ENCODE assay signal across 19 mouse cellular contexts in the genomic region with DNA sequence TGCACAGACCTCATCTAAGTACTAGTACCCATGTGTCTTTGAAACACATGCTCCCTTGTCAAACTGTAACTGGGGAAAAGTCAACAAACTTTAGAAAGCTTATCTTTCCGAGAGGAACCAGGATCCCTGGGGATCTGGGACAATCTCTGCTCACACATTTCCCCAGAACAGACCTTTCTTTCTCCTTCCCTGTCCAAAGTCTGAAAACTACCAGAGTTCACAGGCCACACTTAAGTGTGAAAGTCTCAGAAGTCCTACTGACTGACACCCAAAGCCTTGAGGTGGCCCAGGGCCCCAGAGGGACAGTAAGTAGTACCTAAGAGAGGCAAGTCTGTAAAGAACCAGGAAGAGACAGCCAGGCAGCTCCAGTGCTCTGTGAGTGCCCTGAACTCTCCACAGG. TPM values are rescaled to one million over a fixed set of nuclear protein-coding genes. Genes with fewer than 3 reads are reported as not detected.
DNase-seq lines count a peak whose midpoint lies in the region; ATAC-seq and TF ChIP-seq lines count a peak whose summit lies in the region.
"Had no signal": no experiment of that assay in that cellular context is flagged by ENCODE, and none has a peak within 500 bp of the region (broad histone marks: within the 10 kb centered on the region; RNA-seq: fewer than 3 reads in every experiment).

No protein-coding gene starts in this region.

- H3K36me3 ChIP-seq in heart, embryonic 16.5 days (ENCODE audit: control insufficient read depth, insufficient read depth) = no peaks in the 10 kb centered on the region
- H3K36me3 ChIP-seq in lung, postnatal 0 days (ENCODE audit: insufficient read depth, low read length) = no peaks in the 10 kb centered on the region
- no peaks in the 10 kb centered on the region for H3K36me3 ChIP-seq in hindbrain, postnatal 0 days (ENCODE audit: insufficient read depth, low read length)
- H3K36me3 ChIP-seq: forebrain, embryonic 10.5 days; limb, embryonic 12.5 days; neural tube, embryonic 13.5 days had no signal

- 0 out of 2 replicates have a peak, but pooled peaks have one; percentile 11 for ATAC-seq in heart, embryonic 16.5 days (replicated peaks; ENCODE audit: extremely low read depth, insufficient read depth, low FRiP score)
- no peak for ATAC-seq in lung, postnatal 0 days
- ATAC-seq in hindbrain, postnatal 0 days = no peak
- ATAC-seq: forebrain, postnatal 0 days; inflammation-experienced regulatory T-cells, adult 6 months had no signal

- H3K9ac ChIP-seq in heart, embryonic 16.5 days (ENCODE audit: low read length) = no peak overlapping the region
- no peak overlapping the region for H3K9ac ChIP-seq in lung, postnatal 0 days (replicated peaks; ENCODE audit: low read depth)
- no peak overlapping the region for H3K9ac ChIP-seq in hindbrain, postnatal 0 days (replicated peaks; ENCODE audit: low read length)
- H3K9ac ChIP-seq: forebrain, postnatal 0 days; limb, embryonic 12.5 days; liver, embryonic 14.5 days; neural tube, embryonic 13.5 days had no signal

- intact Hi-C loops in heart, postnatal 25 days (cut with DNase I) = no loop called here

- peak; percentile 86 for DNase-seq in heart, adult 11 months
- DNase-seq in heart, postnatal 25 days (ENCODE audit: low spot score) = no peak
- DNase-seq in heart, adult 8-10 months (ENCODE audit: low spot score) = no peak
- no peak for DNase-seq in lung, postnatal 0 days (ENCODE audit: low spot score)
- DNase-seq in lung, postnatal 10 days = no peak
- DNase-seq in right cerebral cortex, adult 18-20 months = no peak
- DNase-seq in hindbrain, postnatal 0 days (ENCODE audit: low spot score) = no peak
- DNase-seq: adrenal gland, adult 2 months; cerebellum, adult 2 months; cerebellum, postnatal 36 days; forebrain, postnatal 0 days; midbrain, embryonic 14.5 days; spleen, adult 18-20 months had no signal

- H3K9me3 ChIP-seq in heart, embryonic 16.5 days (replicated peaks; ENCODE audit: control insufficient read depth, low read length) = no peaks in the 10 kb centered on the region
- no peaks in the 10 kb centered on the region for H3K9me3 ChIP-seq in lung, postnatal 0 days (ENCODE audit: low read length)
- no peaks in the 10 kb centered on the region for H3K9me3 ChIP-seq in hindbrain, postnatal 0 days (ENCODE audit: low read length)
- H3K9me3 ChIP-seq: forebrain, embryonic 10.5 days; limb, embryonic 12.5 days; neural tube, embryonic 13.5 days had no signal

- 43% methylated on average over 1 of the region's 1 CpGs for WGBS in heart, embryonic 16.5 days
- WGBS in lung, postnatal 0 days = 37% methylated on average over 1 of the region's 1 CpGs
- whole genome bisulfite sequencing in hindbrain, postnatal 0 days = 82% methylated on average over 1 of the region's 1 CpGs

- H3K27me3 ChIP-seq in heart, embryonic 16.5 days (ENCODE audit: control insufficient read depth, insufficient read depth, low read length) = no peaks in the 10 kb centered on the region
- no peaks in the 10 kb centered on the region for H3K27me3 ChIP-seq in lung, postnatal 0 days (replicated peaks; ENCODE audit: insufficient read depth, low read length)
- H3K27me3 ChIP-seq in hindbrain, postnatal 0 days (ENCODE audit: insufficient read depth, low read length) = no peaks in the 10 kb centered on the region
- H3K27me3 ChIP-seq: limb, embryonic 12.5 days; neural tube, embryonic 13.5 days had no signal

- no peak for TF ChIP-seq CTCF in lung, postnatal 0 days (IDR thresholded peaks at IDR 0.05)
- no peak for TF ChIP-seq CTCF in hindbrain, postnatal 0 days (IDR thresholded peaks at IDR 0.05; ENCODE audit: low read depth)

- H3K27ac ChIP-seq in heart, embryonic 16.5 days (ENCODE audit: low read length) = peak overlapping the region; percentile 41; the same call in 1 of the 2 replicates
- H3K27ac ChIP-seq in lung, postnatal 0 days (ENCODE audit: low read length) = peak overlapping the region; percentile 51
- no peak overlapping the region for H3K27ac ChIP-seq in hindbrain, postnatal 0 days
- H3K27ac ChIP-seq: forebrain, embryonic 10.5 days; limb, embryonic 12.5 days; liver, embryonic 14.5 days; neural tube, embryonic 13.5 days had no signal

- H3K4me1 ChIP-seq in heart, embryonic 16.5 days (ENCODE audit: control insufficient read depth, insufficient read depth, low read length) = peaks cover 15% of the 10 kb centered on the region
- peaks cover 21% of the 10 kb centered on the region; the same call in 1 of the 2 replicates for H3K4me1 ChIP-seq in lung, postnatal 0 days (ENCODE audit: insufficient read depth, low read depth, low read length)
- no peaks in the 10 kb centered on the region for H3K4me1 ChIP-seq in hindbrain, postnatal 0 days (ENCODE audit: insufficient read depth, low read length)

- no peak overlapping the region for H3K4me2 ChIP-seq in heart, embryonic 16.5 days (ENCODE audit: low read depth, low read length)
- H3K4me2 ChIP-seq in lung, postnatal 0 days (replicated peaks; ENCODE audit: low read depth, low read length) = no peak overlapping the region
- H3K4me2 ChIP-seq in hindbrain, postnatal 0 days (ENCODE audit: low read depth, low read length) = no peak overlapping the region
- H3K4me2 ChIP-seq: limb, embryonic 12.5 days; neural tube, embryonic 13.5 days had no signal

- TF ChIP-seq EP300 in lung, postnatal 0 days (IDR thresholded peaks at IDR 0.05) = no peak

- H3K4me3 ChIP-seq in heart, embryonic 16.5 days (ENCODE audit: low read length) = no peak overlapping the region
- H3K4me3 ChIP-seq in lung, postnatal 0 days (ENCODE audit: low read depth, low read length) = no peak overlapping the region
- H3K4me3 ChIP-seq in hindbrain, postnatal 0 days (ENCODE audit: low read length) = no peak overlapping the region
- H3K4me3 ChIP-seq: forebrain, embryonic 10.5 days; limb, embryonic 12.5 days; neural tube, embryonic 13.5 days had no signal

RNA-seq across cellular contexts. Expression of a gene that starts 31.9 kb away (rescaled TPM):
- total RNA-seq in heart, postnatal 25 days (2021) = 10 to 100 TPM; 19.0 to 24.4 TPM
- 42.3 and 42.7 TPM in 2 replicates for polyA plus RNA-seq in heart, embryonic 16.5 days (2015; fragmentation: Nextera tagmentation; extraction: Ambion mirVana)
- total RNA-seq in heart, adult 8-10 months (2022) = 10 to 100 TPM; 19.8 to 26.5 (median 21.9) TPM
- 45.9 and 51.8 TPM in 2 replicates for polyA plus RNA-seq in lung, postnatal 0 days (2015; fragmentation: Nextera tagmentation; extraction: Ambion mirVana)
- 27.2 and 28.4 TPM in 2 replicates for total RNA-seq in hindbrain, postnatal 0 days (2014; rRNA removed)
- polyA plus RNA-seq in hindbrain, postnatal 0 days (2015; fragmentation: Nextera tagmentation; extraction: Ambion mirVana) = 39.6 and 46.8 TPM in 2 replicates
